Mouse (Mus musculus): ENCODE results near the gene Olfr935. TPM values are rescaled to one million over a fixed set of nuclear protein-coding genes. Genes with fewer than 3 reads are reported as not detected.

Gene Olfr935
- not detected in 2 replicates for polyA plus RNA-seq (2012; rRNA removed)

- no peak for DNase-seq (ENCODE audit: low read depth)
Measured at GRCm38 (mm10) chr9:38999583-38999982, at the start of gene Olfr935. Olfr935 (minus strand) TSS chr9:38999683.

- DNase-seq (ENCODE audit: low read depth), result no peak
Measured at GRCm38 (mm10) chr9:39023277-39023676, 23.8 kb upstream of the Olfr935 start, which contains the start of gene Olfr146. Olfr146 (minus strand) TSS chr9:39023377.

- DNase-seq (ENCODE audit: low read depth), result no peak
Measured at GRCm38 (mm10) chr9:38988215-38988614, 11.3 kb downstream of the Olfr935 start, which contains the start of gene Olfr934. Olfr934 (minus strand) TSS chr9:38988315.

GRCm38 (mm10) chr9:38972013-38972412, 27.5 kb downstream of the Olfr935 start, which contains the start of gene Olfr933:
Olfr933 (plus strand) TSS chr9:38972313.
- DNase-seq (ENCODE audit: low read depth), result no peak

GRCm38 (mm10) chr9:38954124-38954416, 45.4 kb downstream of the Olfr935 start:
- no peak for DNase-seq (ENCODE audit: low read depth)

- DNase-seq (ENCODE audit: low read depth), result no peak
Measured at GRCm38 (mm10) chr9:38953401-38954123, 45.9 kb downstream of the Olfr935 start.

Other genes starting within 250 kb of the Olfr935 start
- 0.19 and 0.20 TPM in 2 replicates for gene Olfr920, start 247.4 kb downstream of the Olfr935 start, polyA plus RNA-seq (2012; rRNA removed)
- gene Olfr921, start 226.6 kb downstream of the Olfr935 start, polyA plus RNA-seq (2012; rRNA removed), result 0.03 TPM in 1 of 2 replicates, not detected in the other
- not detected in 2 replicates for gene Olfr922, start 185.1 kb downstream of the Olfr935 start, polyA plus RNA-seq (2012; rRNA removed)
- gene Olfr923, start 173.1 kb downstream of the Olfr935 start, polyA plus RNA-seq (2012; rRNA removed), result not detected in 2 replicates
- not detected in 2 replicates for gene Olfr924, start 155.2 kb downstream of the Olfr935 start, polyA plus RNA-seq (2012; rRNA removed)
- gene Olfr26, start 144.6 kb downstream of the Olfr935 start, polyA plus RNA-seq (2012; rRNA removed), result not detected in 2 replicates
- not detected in 2 replicates for gene Olfr926, start 122.6 kb downstream of the Olfr935 start, polyA plus RNA-seq (2012; rRNA removed)
- not detected in 2 replicates for gene Olfr930, start 69.9 kb downstream of the Olfr935 start, polyA plus RNA-seq (2012; rRNA removed)
- gene Olfr933, start 27.4 kb downstream of the Olfr935 start, polyA plus RNA-seq (2012; rRNA removed), result not detected in 2 replicates
- gene Olfr934, start 11.4 kb downstream of the Olfr935 start, polyA plus RNA-seq (2012; rRNA removed), result not detected in 2 replicates
- gene Olfr146, start 23.7 kb upstream of the Olfr935 start, polyA plus RNA-seq (2012; rRNA removed), result not detected in 2 replicates
- gene Olfr937, start 65.3 kb upstream of the Olfr935 start, polyA plus RNA-seq (2012; rRNA removed), result not detected in 2 replicates
- gene Olfr938, start 79.2 kb upstream of the Olfr935 start, polyA plus RNA-seq (2012; rRNA removed), result not detected in 2 replicates
- gene Olfr27, start 128.4 kb upstream of the Olfr935 start, polyA plus RNA-seq (2012; rRNA removed), result not detected in 2 replicates
- gene Olfr943, start 166.6 kb upstream of the Olfr935 start, polyA plus RNA-seq (2012; rRNA removed), result not detected in 2 replicates
- not detected in 2 replicates for gene Olfr944, start 202.2 kb upstream of the Olfr935 start, polyA plus RNA-seq (2012; rRNA removed)

All from gonadal fat pad, adult 2 months (tissue).